Mouse (Mus musculus) brain, embryonic 18.5 days (tissue): ENCODE results near the gene Cox4i1.

Source experiments
- DNase-seq: peaks from one replicate; pipeline ENCODE4 v3.0.0-alpha.2; 2012; ENCODE audit warnings: low read depth, low spot score

Gene Cox4i1

DNA sequence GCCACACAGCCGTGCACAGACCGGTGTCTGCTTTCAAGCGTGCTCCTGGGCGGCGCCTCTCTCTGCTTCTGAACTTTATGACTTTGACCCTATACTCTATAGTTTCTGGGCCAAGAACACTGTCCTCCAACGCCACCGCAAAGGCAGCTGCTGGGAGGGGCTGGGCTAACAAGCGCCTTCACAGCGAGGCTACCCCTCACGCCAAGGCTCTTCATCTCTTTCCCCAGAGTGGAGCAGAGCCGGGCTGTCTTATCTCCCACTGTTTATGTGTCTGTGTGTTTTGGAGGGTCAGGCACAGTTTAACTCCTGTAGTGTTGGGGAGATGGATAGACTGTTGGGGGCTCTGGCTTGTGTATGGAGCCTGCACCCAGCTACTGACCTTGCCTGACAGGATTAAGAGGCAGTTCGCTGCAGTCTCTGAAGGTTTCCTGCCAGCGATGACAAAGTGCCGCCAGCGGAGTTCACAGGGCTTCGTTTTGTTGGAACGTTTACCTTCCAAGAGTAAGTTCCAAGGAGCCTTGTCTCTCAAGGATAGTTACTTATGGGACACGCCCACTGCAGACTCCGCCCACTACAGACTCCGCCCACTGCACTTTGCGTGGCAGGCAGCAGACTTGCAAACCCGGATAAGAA is 26.0 kb downstream of the Cox4i1 start:
- DNase-seq, result no peak

DNA sequence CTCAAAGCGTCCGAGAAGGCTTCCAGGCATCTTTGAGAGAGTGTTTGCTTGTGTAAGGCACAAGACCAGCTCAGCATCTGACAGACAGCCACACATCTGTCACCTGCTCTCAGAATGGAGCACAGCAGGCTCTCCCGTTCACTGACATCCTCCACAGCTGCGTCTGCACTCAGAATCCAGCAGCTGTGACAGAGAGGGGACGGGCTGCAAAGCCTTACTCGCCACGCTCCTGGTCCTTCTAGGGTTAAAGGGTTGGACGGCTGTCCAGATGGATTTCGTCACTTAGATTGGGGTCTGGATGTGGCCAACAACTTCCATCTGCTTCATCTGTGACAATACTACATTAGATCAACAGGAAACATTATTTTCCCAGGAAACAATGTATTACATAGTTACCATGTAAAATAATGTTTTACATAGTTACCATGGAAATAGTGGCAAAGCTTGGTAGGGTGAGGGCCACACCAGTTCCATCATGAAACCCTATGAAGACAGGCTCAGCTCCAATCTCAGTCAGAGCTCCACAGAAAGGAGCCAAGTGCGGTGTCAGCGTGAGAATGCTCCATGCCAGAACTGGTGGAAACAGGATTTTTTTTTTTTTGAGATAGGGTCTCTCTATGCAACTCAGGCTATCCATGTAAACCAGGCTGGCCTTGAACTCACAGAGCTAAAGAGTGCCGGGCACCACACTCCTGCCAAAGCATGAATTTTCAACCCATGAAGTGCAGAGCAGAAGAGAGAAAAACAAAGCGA is 28.6 kb downstream of the Cox4i1 start:
- no peak for DNase-seq

DNA sequence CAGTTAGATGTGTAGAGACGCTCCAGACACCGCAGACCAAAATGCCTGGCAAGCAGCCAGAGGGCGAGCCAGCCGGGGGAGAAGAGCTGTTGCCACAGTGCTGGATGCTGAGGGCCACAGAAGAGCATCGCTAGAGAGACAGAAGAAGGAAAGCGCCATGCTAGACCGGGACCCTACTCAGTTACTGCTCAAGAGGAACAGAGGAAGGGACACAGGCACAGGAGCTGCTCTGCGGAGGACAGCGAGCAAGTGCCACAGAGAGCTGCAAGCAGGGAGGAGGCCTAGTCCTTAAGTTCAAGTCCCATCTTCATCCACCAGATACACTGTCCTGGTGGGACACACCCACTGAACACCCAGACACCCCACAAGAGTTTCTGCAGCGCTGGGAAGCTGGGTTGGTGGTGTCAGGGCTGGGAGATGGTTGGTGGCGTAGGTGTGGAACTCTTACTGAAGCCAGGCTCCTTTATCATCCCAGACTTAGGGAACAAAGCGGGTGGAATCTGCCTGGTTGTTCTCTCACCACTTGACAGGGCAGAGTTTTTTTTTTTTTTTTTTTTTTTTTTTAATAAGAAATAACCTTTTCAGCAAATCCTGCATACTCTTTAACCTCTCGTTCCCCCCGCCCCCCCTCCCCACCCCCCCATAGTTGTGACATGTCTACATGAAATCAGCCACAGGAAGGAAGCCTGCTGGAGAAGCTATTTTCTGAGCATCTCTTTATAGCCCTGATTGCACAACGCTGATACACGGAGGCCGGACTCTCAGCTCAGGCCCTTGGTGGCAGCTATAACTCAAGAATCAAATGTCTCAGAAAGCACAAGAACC is 29.3 kb downstream of the Cox4i1 start:
- no peak for DNase-seq

DNA sequence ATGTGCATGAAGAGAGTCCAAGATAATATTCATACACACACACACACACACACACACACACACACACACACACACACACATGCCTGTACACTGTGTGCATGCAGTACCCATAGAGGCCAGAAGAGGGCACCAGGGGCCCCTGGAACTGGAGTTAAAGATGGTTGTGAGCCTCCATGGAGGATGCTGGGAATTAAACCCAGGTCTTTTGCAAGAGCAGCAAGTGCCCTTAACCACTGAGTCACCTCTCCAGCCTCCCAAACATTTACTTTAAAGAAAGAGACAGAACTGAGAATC is 29.9 kb downstream of the Cox4i1 start:
- DNase-seq, result no peak

DNA sequence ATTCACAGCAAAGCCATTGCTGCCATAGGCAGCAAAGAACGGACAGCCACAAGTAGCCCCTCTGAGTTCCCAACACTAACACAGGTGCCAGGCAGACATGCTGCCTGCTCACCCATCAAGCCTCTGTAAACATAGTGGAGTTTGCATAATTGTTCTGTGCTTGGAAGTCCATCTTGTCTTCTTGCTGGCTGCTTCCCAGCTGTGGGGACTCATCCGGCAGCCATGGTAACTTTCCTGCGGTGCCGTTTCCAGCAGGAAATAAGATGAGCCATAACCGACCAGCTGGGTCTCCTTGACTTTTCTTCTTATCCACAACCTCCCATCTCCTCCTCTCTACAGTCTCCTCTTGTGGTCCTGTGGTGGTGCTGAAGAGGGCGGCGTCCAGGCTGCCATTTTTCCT is 30.4 kb downstream of the Cox4i1 start:
- no peak for DNase-seq

DNA sequence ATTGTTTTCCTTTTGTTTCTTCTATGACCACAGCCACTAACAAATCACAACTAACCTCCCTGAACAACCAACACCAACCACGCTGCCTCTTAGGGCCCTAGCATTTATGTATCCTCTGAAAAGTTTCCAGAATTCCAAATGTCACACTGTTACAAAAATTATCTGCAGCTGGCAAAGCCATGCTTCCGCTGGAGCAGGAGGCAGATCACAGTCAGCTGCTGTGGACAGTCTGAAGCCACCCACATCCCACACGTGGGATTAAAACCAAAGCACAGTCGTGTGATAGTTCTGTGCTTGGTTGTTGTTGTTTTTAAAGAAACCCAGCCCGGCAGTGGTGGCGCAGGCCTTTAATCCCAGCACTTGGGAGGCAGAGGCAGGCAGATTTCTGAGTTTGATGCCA is 31.1 kb downstream of the Cox4i1 start:
- no peak for DNase-seq

DNA sequence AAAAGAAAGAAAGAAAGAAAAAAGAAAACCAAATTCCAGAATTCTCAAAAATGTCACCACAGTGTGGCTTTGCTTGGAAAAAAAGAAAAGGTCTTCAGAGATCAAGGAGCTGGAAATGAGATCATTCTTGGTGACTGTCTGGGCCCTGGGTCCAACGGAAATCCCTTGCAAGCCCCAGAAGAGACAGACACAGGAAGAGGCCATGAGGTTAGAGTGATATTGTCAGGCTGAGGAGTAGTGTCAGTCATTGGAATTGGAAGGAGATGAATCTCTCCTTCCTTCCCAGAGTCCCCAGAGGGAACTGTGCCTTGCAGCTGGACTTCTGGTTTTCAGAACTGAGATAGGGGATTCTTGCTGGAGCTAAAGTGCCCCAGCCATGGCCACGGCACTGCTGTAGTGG is 31.5 kb downstream of the Cox4i1 start:
- no peak for DNase-seq

DNA sequence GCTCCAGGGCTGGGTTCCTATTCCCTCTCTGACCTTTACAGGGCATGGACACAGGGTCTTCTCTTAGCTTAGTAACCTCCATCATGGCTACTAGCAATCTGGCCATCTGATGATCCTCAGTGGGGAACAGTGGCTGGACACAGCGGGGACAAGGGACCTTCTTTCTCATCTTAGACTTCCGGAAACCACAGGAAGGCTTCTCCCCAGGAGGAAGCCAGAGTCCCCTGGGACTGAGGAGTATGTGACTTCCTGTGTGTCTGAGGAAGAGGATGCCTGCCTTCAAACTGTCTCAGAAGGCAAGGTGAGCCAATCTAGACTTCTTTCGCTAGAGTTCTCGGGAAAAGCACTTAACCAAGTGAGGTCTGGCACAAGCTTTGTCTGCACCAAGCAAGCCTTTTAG is 32.0 kb downstream of the Cox4i1 start:
- no peak for DNase-seq

DNA sequence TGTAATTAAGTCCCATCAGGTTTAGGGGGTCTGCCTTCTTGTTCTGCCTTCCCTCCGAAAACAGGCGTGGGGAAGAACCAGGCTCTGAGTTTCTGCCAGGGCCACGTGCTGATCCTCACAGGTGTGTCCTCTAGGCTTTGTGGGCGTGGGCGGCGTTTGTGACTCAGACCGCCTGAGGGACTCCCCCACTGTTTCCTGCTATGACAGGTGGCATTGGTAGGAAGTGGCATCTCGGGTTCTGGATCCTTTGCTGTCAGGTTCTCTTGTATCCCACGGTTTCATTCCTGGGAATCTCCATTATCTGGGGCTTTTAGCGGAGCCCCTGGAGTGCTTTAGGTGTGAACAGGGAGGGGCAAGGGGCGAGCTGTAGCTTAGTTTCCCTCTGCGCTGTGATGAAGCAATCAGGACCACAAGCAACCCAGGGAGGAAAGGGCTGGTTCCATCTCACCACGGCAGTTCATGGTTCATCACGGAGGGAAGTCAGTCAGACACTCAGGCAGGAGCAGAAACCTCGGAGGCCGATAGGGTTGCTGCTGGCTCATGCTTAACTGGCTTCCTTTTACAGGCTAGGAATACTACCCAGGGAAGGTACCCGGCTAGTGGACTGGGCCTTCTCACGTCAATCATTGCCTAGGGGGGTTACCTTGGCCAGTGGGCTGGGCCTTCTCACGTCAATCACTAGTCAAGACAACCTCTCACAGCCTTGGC is 33.9 kb downstream of the Cox4i1 start:
- no peak for DNase-seq

DNA sequence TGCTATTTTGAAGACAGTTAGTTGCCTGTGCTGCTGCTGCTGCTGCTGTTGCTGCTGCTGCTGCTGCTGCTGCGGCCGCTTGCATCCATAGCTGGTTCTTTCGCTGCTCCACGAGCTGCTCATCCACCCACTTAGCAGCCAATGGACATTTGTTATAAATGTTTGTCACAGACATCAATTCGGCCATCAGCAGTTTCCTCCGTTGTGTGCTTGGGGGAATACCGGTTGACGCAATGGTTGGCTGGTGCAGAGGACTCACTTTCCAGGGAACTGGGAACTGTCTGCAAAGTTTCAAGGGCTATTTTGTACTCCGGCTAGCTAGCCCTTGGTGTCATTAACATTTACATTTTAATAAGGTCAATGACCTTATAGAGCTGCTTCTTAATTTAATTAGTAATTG is 36.2 kb downstream of the Cox4i1 start:
- DNase-seq, result no peak

DNA sequence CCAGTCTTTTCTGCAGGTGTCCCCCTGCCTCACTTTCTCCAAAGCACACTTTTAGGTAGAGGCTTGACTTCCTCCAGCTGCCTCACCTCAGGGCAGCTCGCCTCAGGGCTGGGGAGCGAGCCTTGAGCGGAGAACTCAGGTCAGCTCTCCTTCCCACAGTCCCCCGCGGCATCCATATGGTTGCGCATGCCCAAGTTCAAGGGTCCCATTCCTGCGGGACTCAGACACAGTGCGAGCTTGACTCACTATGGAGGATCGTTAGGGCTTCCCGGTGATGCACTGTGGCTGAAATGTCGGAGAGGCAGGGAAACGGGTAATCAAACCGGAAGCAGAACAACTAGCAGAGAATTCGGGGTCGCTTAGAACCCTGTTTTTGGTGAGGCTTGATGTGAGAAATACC is 37.1 kb downstream of the Cox4i1 start:
- DNase-seq, result no peak

DNA sequence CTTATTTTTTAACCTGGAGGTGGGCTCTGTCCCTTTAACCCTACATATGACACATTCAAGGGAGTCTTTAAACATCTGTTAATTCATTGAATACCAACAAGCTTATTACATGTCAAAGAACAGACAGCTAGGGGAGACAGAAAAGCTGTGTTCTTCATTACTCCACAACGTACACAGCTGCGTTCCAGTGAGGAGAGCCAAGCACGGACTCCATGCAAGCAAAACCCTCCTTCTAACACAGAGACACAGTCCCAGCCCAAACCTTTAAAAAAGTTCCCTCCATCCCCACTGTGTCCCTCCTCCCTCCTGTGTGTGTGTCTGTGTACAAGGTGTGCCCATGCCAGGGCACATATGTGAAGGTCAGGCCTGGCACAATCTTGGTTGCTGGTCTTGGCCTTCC is 38.2 kb downstream of the Cox4i1 start:
- no peak for DNase-seq

DNA sequence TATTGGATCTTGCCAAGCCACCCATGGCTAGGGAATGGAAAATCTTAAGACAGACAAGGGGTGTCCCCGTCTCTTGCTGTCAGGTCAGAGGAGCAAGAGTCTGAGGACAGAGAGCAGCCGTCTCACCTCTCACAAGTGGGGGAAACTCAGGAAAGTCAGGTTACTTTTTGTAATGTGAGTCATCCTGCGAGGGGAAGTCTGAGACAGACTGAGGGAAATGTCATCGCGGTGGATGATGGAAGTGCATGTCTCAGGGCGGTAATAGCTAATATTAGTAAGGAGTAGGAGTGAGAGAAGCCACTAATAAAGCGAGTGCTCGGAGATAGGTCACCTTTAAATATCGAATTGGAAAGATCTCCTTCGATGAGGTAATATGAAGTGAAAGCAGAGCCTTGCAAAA is 41.2 kb downstream of the Cox4i1 start:
- no peak for DNase-seq

DNA sequence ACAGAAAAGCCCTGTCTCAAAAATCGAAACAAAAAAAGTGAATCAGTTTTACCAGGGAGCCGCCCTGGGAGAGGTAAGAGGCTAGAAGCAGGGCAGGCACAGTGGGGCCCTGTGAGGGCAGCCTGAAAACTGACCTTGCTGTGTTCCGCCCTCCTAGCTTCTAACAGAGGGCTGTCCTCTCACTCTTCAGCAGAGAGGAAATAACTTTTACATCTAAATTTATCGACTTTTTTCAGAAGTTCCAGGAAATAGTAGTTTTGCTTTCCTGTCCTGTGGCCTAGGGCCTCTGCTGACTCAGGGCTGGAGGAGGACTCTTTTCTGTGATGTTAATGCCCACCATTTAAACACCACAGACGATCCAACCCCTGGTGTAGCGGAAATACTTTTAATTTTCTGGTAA is 47.2 kb downstream of the Cox4i1 start:
- DNase-seq, result no peak

DNA sequence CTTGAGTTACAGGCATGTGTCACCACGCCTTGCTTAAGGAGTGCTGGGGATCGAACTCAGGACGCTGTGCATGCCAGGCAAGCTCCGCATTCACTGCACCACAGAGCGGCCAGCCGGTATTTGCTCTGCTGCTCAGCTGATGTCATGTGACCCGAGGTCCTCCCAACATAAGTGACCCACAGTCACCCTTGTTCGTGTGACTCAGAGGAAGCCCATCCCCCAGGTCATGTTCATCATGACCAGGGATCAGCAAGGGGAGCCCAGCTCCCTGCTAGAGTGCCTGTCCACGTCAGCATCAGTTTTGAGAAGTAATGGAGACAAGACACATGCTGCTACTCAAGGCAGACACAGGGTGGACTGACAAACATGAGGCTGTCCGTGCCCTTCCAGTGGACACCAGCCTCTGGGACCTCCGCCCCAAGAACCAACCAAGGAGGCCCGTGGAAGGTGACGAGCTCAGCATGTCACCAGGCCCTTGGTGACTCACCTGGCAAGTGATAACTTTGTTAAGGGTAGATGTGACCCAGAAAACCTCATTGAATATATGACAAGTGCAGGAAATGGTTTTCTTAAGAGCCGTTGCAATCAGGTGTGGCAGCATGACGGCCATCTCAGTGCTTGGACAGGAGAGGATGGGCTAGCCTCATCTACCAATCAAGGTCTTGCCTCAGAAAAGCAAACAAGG is 48.1 kb downstream of the Cox4i1 start:
- no peak for DNase-seq

DNA sequence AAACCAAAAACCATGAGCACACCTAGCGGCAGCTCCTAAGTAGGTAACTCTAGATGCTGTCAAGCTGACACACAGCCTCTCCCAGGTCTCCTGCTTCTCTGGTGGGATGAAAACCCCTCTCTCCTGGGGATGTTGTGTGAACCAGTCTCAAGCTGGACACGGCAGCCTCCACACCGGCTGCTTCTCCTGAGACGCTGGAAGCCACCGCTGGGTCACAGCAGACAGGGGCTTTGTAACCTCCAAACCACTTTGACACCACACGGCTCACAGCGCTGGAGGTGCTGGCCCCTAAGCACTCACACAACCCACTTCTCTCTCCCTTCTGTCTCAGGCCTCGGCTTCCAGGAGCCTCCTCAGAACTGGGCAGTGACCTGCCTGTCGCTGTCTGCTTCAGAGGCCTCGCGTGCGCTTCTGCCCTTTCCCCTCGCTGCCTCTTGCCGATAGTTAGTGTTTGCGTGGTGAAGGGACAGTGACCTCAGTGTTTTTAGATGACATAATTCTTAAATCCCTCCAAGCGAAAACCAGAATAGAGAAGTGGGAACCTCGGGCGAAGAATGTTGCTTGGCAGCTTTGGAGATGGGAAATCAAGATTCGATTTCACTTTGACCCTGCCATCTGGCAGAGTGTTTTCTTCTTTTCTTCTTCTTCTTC is 51.7 kb downstream of the Cox4i1 start:
- DNase-seq, result no peak

DNA sequence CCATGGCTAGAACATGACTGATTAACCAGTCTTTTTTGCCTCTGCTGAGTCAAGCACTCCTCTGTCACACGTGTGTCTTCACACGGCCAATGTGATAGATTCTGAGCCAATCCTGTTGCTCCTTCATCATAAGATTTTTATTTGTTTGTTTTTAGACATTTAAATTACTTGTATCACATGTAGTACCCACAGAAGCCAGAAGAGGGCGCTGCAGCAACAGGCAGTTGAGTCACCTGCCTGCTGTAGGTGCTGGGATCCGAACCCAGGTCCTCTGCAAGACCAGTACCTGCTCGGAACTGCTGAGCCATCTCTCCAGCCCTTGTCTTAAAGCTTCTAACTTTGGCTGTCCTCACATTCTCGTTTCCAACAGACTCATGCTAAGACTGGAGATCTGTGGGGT is 55.0 kb downstream of the Cox4i1 start:
- no peak for DNase-seq
